Mouse (Mus musculus) CD4-positive, CD25-positive, alpha-beta regulatory T cell, adult 2 months (primary cell): Measurements from ENCODE around the gene Ezr.

Experiments used
- DNase-seq: peaks from one replicate; pipeline ENCODE4 v3.0.0-alpha.2; 2012; ENCODE audit warnings: low read depth, low spot score

The Ezr gene

GRCm38 (mm10) chr17:6782611-6783005 is at the start of gene Ezr:
Gene Ezr (minus strand): TSS chr17:6782784.
- peak; percentile 94 for DNase-seq

- peak; percentile 47 for DNase-seq
Observed at GRCm38 (mm10) chr17:6830004-6830592, 47.5 kb upstream of the Ezr start.

GRCm38 (mm10) chr17:6828531-6829150 is 46.1 kb upstream of the Ezr start:
- peak; percentile 57 for DNase-seq

GRCm38 (mm10) chr17:6827740-6828461 is 45.3 kb upstream of the Ezr start:
- DNase-seq = peak; percentile 100

- no peak for DNase-seq
Observed at GRCm38 (mm10) chr17:6827159-6827733, 44.7 kb upstream of the Ezr start.

- no peak for DNase-seq
Observed at GRCm38 (mm10) chr17:6816796-6817195, 34.2 kb upstream of the Ezr start.

GRCm38 (mm10) chr17:6816151-6816550 is 33.6 kb upstream of the Ezr start:
- DNase-seq = peak; percentile 63

GRCm38 (mm10) chr17:6814656-6815055 is 32.1 kb upstream of the Ezr start:
- no peak for DNase-seq

- DNase-seq = no peak
Observed at GRCm38 (mm10) chr17:6812851-6813191, 30.2 kb upstream of the Ezr start.

- no peak for DNase-seq
Observed at GRCm38 (mm10) chr17:6811931-6812850, 29.6 kb upstream of the Ezr start.

GRCm38 (mm10) chr17:6809331-6809730 is 26.7 kb upstream of the Ezr start:
- DNase-seq = no peak

- DNase-seq = no peak
Observed at GRCm38 (mm10) chr17:6808521-6809165, 26.1 kb upstream of the Ezr start.

- DNase-seq = no peak
Observed at GRCm38 (mm10) chr17:6807827-6808520, 25.4 kb upstream of the Ezr start.

- no peak for DNase-seq
Observed at GRCm38 (mm10) chr17:6804853-6805543, 22.4 kb upstream of the Ezr start.

GRCm38 (mm10) chr17:6804111-6804510 is 21.5 kb upstream of the Ezr start:
- no peak for DNase-seq

- no peak for DNase-seq
Observed at GRCm38 (mm10) chr17:6803614-6804013, 21.0 kb upstream of the Ezr start.

- no peak for DNase-seq
Observed at GRCm38 (mm10) chr17:6798392-6799061, 15.9 kb upstream of the Ezr start.

GRCm38 (mm10) chr17:6797471-6797870 is 14.9 kb upstream of the Ezr start:
- DNase-seq = no peak

GRCm38 (mm10) chr17:6794160-6794751 is 11.7 kb upstream of the Ezr start:
- no peak for DNase-seq
